Mouse (Mus musculus) olfactory bulb, adult 2 months (tissue): ENCODE measurements around the gene Acadl.

Experiments
- CTCF ChIP-seq: fragments of 200-500 bp; IDR thresholded peaks from 2 replicates; pipeline ENCODE4 v1.5.1; 2012; ENCODE audit warnings: low read depth, mild to moderate bottlenecking, low read length, moderate library complexity; ENCODE audit not compliant: insufficient read depth
- POLR2A ChIP-seq: fragments of 200-500 bp; IDR thresholded peaks from 2 replicates; pipeline ENCODE4 v1.6.1; 2012; ENCODE audit warnings: mild to moderate bottlenecking, low read depth, low read length, moderate library complexity; ENCODE audit not compliant: insufficient read depth

- no peak for TF ChIP-seq POLR2A
- no peak for TF ChIP-seq CTCF
Observed at GRCm38 (mm10) chr1:66887175-66887574, 24.1 kb upstream of the Acadl start.
